Mouse (Mus musculus) adrenal gland, postnatal 36 days (tissue): ENCODE results near the gene Gapvd1. TPM values are rescaled to one million over a fixed set of nuclear protein-coding genes. Genes with fewer than 3 reads are reported as not detected.
"Not testable (repeated sequence)": the region's sequence is repeated elsewhere in the genome, so short reads cannot be mapped to it uniquely, and the experiment has no call there.

Experiments
- DNase-seq, 2 experiments: peaks; one replicate each; pipeline ENCODE4 v3.0.0; 2021; ENCODE audit warnings: mixed read lengths in 1 of 2
- total RNA-seq, 2 experiments: library from RNA; stranded (reverse); gene quantifications; 2 replicates each; pipeline ENCODE4 v1.2.3; 2021

Gene Gapvd1
- total RNA-seq, 2 experiments from 2014 or later, result 57.9 to 62.0 TPM

GRCm38 (mm10) chr2:34772252-34773235 lies 17.5 kb upstream of the Gapvd1 start:
- DNase-seq, result peak; percentile 55 to 67

- DNase-seq, result peak; percentile 99
Measured at GRCm38 (mm10) chr2:34771368-34772226, 16.6 kb upstream of the Gapvd1 start, which contains the start of gene Hspa5. Hspa5 (plus strand) TSS chr2:34771970.

GRCm38 (mm10) chr2:34770951-34771350 lies 15.9 kb upstream of the Gapvd1 start:
- DNase-seq, result no peak

DNA sequence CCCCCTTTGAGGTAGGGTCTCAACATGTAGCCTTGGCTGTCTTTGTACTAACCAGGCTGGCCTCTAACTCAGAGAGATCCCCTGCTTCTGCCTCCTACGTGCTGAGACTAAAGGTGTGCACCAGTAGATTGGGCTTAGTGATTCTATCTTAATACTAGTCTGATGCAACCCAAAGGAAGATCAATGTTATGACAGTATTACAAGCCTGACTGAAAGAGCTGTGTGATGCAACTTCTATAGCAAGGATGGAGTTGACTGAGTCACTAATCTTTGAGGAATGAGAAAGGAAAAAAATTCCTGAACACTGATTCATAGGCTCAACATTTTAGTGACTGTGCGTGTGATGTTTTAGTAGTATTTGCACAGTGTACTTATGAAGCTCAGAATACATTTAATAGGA lies 15.0 kb upstream of the Gapvd1 start:
- DNase-seq, result no peak

- no peak for DNase-seq
Measured at GRCm38 (mm10) chr2:34764801-34765200, 9.8 kb upstream of the Gapvd1 start.

- no peak for DNase-seq
Measured at GRCm38 (mm10) chr2:34762872-34763271, 7.8 kb upstream of the Gapvd1 start.

- DNase-seq, result no peak
Measured at GRCm38 (mm10) chr2:34762174-34762573, 7.1 kb upstream of the Gapvd1 start.

DNA sequence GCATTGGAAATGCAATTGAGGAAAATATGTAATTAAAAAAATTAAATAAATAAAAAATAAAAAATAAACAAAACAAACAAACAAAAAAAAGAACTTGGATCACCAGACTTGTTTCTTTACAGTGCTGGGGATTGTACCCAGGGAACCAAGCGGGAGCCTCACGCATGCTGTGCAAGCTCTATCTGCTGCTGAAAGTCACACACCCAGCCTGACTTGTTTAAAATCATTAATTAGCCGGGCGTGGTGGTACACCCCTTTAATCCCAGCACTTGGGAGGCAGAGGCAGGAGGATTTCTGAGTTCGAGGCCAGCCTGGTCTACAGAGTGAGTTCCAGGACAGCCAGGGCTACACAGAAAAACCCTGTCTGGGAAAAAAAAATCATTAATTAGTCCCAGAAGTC lies 6.2 kb upstream of the Gapvd1 start:
- not testable (repeated sequence) for DNase-seq

DNA sequence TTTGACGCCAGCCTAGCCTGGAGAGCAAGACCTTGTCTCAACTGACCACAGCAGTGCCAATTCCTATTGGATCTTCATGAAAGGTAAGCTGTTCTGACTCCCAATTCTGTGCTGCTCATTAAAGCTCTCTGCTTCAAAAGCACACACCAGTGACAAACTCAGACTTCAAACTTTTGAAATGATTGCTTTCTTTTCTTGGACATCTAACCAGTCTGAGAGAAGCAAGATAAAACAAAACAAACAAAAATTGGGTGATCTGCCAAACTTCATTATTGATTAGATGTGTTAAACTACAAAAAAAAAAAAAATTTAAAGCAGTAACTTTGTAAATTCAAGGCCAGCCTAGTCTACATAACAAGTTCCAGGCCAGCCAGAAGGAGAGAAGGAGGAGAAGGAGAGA lies 2.3 kb upstream of the Gapvd1 start:
- no peak for DNase-seq

DNA sequence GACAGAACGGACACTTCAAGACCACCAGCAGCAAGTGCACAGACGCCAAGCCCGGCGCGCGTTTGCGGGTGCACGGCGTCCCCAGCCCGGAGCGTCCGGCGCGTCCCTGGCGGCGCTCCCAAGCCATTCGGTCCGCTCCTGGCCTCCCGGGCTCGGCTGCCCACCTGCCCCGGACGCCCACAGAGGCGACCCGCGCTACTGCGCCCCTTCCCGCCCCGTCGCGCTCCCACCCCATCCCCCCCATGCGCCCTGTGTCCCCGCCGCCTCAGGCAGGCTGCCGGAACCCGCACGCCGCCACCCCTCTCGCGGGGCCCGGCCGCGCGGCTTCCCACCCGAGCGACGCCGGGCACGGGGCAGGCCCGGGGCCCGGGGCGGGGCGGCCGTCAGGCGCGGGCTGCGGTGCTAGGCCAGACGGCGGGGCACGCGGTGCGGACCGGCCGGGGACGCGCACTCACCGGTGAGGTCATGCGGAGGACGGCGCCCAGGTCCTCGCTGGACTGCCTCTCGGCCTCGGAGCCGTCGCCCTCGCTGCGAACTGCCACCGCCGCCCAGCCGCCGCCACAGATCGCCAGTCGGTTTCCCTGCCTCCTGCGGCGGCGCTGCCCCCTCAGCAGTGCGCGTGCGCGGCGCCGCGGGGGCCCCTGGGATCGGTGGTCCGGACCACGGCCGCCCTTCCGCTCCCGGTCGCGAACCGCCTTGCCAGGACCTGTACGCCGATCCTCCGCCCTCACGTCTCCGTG lies 1.1 kb downstream of the Gapvd1 start:
- DNase-seq, result peak; percentile 93 to 96

DNA sequence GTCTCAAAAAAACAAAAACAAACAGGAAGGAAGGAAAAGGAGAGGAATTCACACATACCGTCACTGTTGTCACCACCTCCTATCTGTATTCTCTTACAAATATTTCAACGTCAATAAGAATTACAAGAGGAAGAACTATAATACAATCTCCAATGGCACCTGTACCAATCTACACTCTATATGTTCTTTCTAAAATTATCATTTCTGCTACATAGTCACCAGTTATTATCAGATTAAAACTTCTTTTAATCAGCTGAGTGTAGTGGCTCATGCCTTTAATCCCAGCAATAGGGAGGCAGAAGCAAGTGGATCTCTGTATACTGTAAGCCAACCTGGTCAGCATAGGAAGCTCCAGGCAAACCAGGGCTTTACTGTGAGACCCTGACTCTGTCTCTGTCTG lies 4.8 kb downstream of the Gapvd1 start:
- DNase-seq, result no peak

- DNase-seq, result no peak
Measured at GRCm38 (mm10) chr2:34748479-34748878, 6.6 kb downstream of the Gapvd1 start.

GRCm38 (mm10) chr2:34745673-34746072 lies 9.4 kb downstream of the Gapvd1 start:
- DNase-seq, result no peak

GRCm38 (mm10) chr2:34744476-34744875 lies 10.6 kb downstream of the Gapvd1 start:
- no peak for DNase-seq

DNA sequence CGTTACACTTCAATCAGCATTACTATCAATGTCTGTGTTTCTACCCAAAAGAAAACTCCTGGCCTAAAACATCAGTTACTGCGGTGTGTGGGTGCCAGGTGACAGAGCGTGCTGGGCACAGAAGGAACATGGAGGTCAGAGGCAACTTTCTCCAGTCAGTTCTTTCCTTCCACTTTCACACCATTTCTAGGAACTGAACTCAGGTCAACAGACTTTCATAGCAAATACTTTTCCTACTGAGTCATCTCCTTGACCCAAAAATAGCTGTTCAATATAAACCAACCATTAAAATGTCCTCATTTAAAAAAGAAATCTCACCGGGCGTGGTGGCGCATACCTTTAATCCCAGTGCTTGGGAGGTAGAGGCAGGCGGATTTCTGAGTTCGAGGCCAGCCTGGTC lies 12.4 kb downstream of the Gapvd1 start:
- DNase-seq, result no peak

GRCm38 (mm10) chr2:34741390-34742159 lies 13.5 kb downstream of the Gapvd1 start:
- DNase-seq, result no peak

GRCm38 (mm10) chr2:34739684-34740391 lies 15.2 kb downstream of the Gapvd1 start:
- no peak for DNase-seq

GRCm38 (mm10) chr2:34737911-34738310 lies 17.1 kb downstream of the Gapvd1 start:
- DNase-seq, result no peak

DNA sequence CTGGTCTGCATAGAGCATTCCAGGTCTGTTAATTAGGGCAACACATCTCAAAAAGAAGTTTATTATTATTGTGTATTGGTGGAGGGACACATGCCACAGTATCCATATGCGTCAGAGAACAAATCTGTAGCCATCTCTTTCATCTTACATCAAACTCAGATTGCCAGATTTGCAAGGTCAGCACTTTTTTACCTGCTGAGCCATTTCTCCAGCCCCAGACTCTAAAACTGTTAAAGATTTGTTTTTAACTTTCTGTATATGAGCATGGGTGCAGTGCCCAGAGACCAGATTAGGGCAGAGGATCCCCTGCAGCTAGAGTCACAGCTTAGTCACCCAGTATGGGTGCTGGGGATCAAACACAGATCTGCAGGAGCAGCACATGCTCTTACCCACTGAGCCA lies 18.4 kb downstream of the Gapvd1 start:
- no peak for DNase-seq

DNA sequence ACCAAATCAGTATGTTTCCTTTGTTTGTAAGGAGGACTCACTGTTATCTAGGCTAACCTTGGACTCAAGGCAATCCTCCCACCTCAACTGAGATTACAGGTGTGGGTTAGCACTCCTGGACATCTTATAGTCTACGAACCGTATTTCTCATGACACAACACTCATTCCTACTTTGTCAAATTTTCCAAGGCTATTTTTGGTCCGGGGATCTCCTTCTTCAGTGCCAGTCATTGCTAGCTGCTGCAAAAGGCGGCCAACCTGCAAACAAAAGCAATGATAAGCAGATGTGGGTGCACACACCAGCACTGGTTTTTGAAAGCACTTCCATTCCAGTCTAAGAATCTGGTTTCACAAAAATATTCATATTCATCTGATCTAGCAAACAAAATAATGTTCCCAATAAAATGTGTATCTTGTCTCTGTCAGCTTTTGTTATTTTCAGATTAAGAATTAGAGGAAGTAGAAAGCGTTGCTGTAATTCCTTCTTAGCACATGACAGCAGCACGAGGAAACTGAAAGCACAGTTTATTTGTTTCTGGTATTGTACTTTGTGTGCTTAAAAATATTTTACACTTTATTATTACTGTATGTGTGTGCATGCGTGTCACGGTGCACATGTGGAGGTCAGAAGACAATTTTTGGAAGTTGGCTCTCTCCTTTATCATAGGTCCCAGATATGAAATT lies 27.8 kb downstream of the Gapvd1 start:
- no peak for DNase-seq
